Mouse (Mus musculus) frontal cortex, postnatal 25 days (tissue): ENCODE measurements at regions not wholly inside any gene's neighbourhood (a gene's known extent, or its start where the extent isn't known, plus 50 kb on each side); places are given as distances from the start of the nearest gene placed in this dataset.

Experiments
- DNase-seq, 2 experiments: peaks; one replicate each; pipeline ENCODE4 v3.0.0; 2022; ENCODE audit warnings: low spot score in 2 of 2

DNA sequence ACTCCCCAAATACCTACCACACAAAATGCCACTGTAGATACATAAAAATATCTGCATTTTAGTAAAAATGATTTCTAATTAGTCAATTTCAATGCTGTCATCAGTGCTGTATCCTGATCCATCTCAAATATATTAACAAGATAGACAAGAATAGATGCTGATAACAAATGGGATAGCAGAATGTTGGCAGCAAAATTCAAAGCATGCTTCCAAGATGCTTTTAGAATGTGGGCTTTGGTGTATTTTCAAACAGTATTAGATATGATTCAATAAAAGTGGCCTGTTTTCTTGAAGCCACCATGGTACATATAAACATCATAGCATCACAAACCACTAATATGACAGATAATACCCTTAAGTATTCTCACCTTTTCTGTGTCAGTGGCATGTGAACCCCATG, 597.6 kb downstream of the Cenpc1 start:
- no peak for DNase-seq

- no peak for DNase-seq
Measured at GRCm38 (mm10) chr5:85467151-85467550, 598.2 kb downstream of the Cenpc1 start.
